Mouse (Mus musculus): ENCODE results near the gene Rbm44.

The Rbm44 gene

GRCm38 (mm10) chr1:91179533-91180173 lies 34.8 kb downstream of the Rbm44 start, which contains the start of gene Ramp1:
Ramp1 (plus strand) TSS chr1:91179822.
- peak; percentile 55 to 63 for DNase-seq (ENCODE audit: low spot score in 2 of 2)

GRCm38 (mm10) chr1:91180174-91180565 lies 35.3 kb downstream of the Rbm44 start:
- DNase-seq (ENCODE audit: low spot score in 2 of 2): no peak

- no peak for DNase-seq (ENCODE audit: low spot score in 2 of 2)
Measured at GRCm38 (mm10) chr1:91180723-91181122, 35.8 kb downstream of the Rbm44 start.

GRCm38 (mm10) chr1:91181261-91181660 lies 36.4 kb downstream of the Rbm44 start:
- DNase-seq (ENCODE audit: low spot score in 2 of 2): no peak

- DNase-seq (ENCODE audit: low spot score in 2 of 2): no peak
Measured at GRCm38 (mm10) chr1:91181784-91182450, 37.0 kb downstream of the Rbm44 start.

GRCm38 (mm10) chr1:91183305-91183704 lies 38.4 kb downstream of the Rbm44 start:
- DNase-seq (ENCODE audit: low spot score in 2 of 2): no peak

GRCm38 (mm10) chr1:91186677-91187076 lies 41.8 kb downstream of the Rbm44 start:
- no peak for DNase-seq (ENCODE audit: low spot score in 2 of 2)

- no peak for DNase-seq (ENCODE audit: low spot score in 2 of 2)
Measured at GRCm38 (mm10) chr1:91187315-91187714, 42.4 kb downstream of the Rbm44 start.

GRCm38 (mm10) chr1:91187786-91188640 lies 43.1 kb downstream of the Rbm44 start:
- no peak for DNase-seq (ENCODE audit: low spot score in 2 of 2)

- peak; percentile 64 to 65 for DNase-seq (ENCODE audit: low spot score in 2 of 2)
Measured at GRCm38 (mm10) chr1:91188851-91189460, 44.1 kb downstream of the Rbm44 start.

- DNase-seq (ENCODE audit: low spot score in 2 of 2): no peak
Measured at GRCm38 (mm10) chr1:91192184-91192583, 47.3 kb downstream of the Rbm44 start.

- DNase-seq (ENCODE audit: low spot score in 2 of 2): peak in 1 of 2 experiments; percentile 37
Measured at GRCm38 (mm10) chr1:91193242-91193641, 48.4 kb downstream of the Rbm44 start.

GRCm38 (mm10) chr1:91193680-91194079 lies 48.8 kb downstream of the Rbm44 start:
- DNase-seq (ENCODE audit: low spot score in 2 of 2): no peak

GRCm38 (mm10) chr1:91199793-91200192 lies 54.9 kb downstream of the Rbm44 start:
- peak in 1 of 2 experiments; percentile 46 for DNase-seq (ENCODE audit: low spot score in 2 of 2)

- no peak for DNase-seq (ENCODE audit: low spot score in 2 of 2)
Measured at GRCm38 (mm10) chr1:91201122-91201521, 56.2 kb downstream of the Rbm44 start.

- no peak for DNase-seq (ENCODE audit: low spot score in 2 of 2)
Measured at GRCm38 (mm10) chr1:91204221-91204765, 59.4 kb downstream of the Rbm44 start.

GRCm38 (mm10) chr1:91205651-91206050 lies 60.8 kb downstream of the Rbm44 start:
- DNase-seq (ENCODE audit: low spot score in 2 of 2): no peak

- no peak for DNase-seq (ENCODE audit: low spot score in 2 of 2)
Measured at GRCm38 (mm10) chr1:91206336-91206735, 61.4 kb downstream of the Rbm44 start.

- DNase-seq (ENCODE audit: low spot score in 2 of 2): peak; percentile 41 to 50
Measured at GRCm38 (mm10) chr1:91206873-91207272, 62.0 kb downstream of the Rbm44 start.

GRCm38 (mm10) chr1:91207334-91208074 lies 62.6 kb downstream of the Rbm44 start:
- no peak for DNase-seq (ENCODE audit: low spot score in 2 of 2)

GRCm38 (mm10) chr1:91209343-91209742 lies 64.5 kb downstream of the Rbm44 start:
- DNase-seq (ENCODE audit: low spot score in 2 of 2): peak; percentile 71 to 73

Measured in right cerebral cortex, adult 2 months (tissue).